Mouse (Mus musculus) small intestine, adult 2 months (tissue): ENCODE measurements around the gene Dusp2. TPM values are rescaled to one million over a fixed set of nuclear protein-coding genes. Genes with fewer than 3 reads are reported as not detected.

Experiments
- H3K27ac ChIP-seq: fragments of 200-500 bp; 2 replicates; pipeline ENCODE4 v1.5.1; 2012; ENCODE audit warnings: low read depth, low read length, control low read depth, inconsistent platforms; ENCODE audit not compliant: insufficient read depth
- H3K27me3 ChIP-seq: fragments of 200-500 bp; 2 replicates; pipeline ENCODE4 v1.6.1; 2012; ENCODE audit warnings: mild to moderate bottlenecking, moderate library complexity, low read length, inconsistent platforms; ENCODE audit not compliant: control insufficient read depth, insufficient read depth
- H3K36me3 ChIP-seq: fragments of 200-500 bp; 2 replicates; pipeline ENCODE4 v1.6.1; 2012; ENCODE audit warnings: mild to moderate bottlenecking, low read length, control low read depth, inconsistent platforms; ENCODE audit not compliant: control insufficient read depth, insufficient read depth
- H3K4me1 ChIP-seq: fragments of 200-500 bp; 2 replicates; pipeline ENCODE4 v1.6.1; 2012; ENCODE audit warnings: low read length, inconsistent platforms, mixed read lengths; ENCODE audit not compliant: control insufficient read depth, insufficient read depth, insufficient read length
- H3K4me3 ChIP-seq: fragments of 200-500 bp; 2 replicates; pipeline ENCODE4 v1.5.1; 2012; ENCODE audit warnings: low read depth, mild to moderate bottlenecking, control low read depth, inconsistent platforms, low read length, moderate library complexity
- CTCF ChIP-seq: fragments of 200-500 bp; IDR thresholded peaks from 2 replicates; pipeline ENCODE4 v1.5.1; 2012; ENCODE audit warnings: low read depth, mild to moderate bottlenecking, control low read depth, inconsistent platforms, low read length, moderate library complexity, mixed read lengths; ENCODE audit not compliant: insufficient replicate concordance, insufficient read length; ENCODE audit errors: extremely low read depth
- POLR2A ChIP-seq: fragments of 200-500 bp; IDR thresholded peaks from 2 replicates; pipeline ENCODE4 v1.6.1; 2012; ENCODE audit warnings: low read depth, mild to moderate bottlenecking, control low read depth, inconsistent platforms, low read length, moderate library complexity
- WGBS: fragments of 180-500 bp; shearing (Covaris S2); methylation state at CpG from one replicate; pipeline ENCODE4 v1.1.7; 2018; 5-methylcytosine and 5-hydroxymethylcytosine counted together
- polyA plus RNA-seq: library from polyadenylated mRNA; depleted of rRNA; stranded (reverse); fragments of >200 nt; gene quantifications from 2 replicates; pipeline ENCODE4 v1.2.3, GENCODE M21; 2012

Dusp2 gene
- polyA plus RNA-seq, 1 experiment: 10.2 TPM

- Histone ChIP-seq H3K27ac (no peak overlapping the region), H3K4me3 (no peak overlapping the region), H3K27me3 (no peaks in the 10 kb centered on the region), H3K4me1 (no peaks in the 10 kb centered on the region; the same call in 1 of the 2 replicates), H3K36me3 (no peaks in the 10 kb centered on the region)
- TF ChIP-seq CTCF: no peak
- no peak for TF ChIP-seq POLR2A
- WGBS: 85% methylated on average over 3 of the region's 3 CpGs
These were observed 38.2 kb downstream of the Dusp2 start for GRCm38 (mm10) chr2:127374131-127374530.

GRCm38 (mm10) chr2:127375087-127375486, 39.1 kb downstream of the Dusp2 start:
- H3K4me1 ChIP-seq: no peaks in the 10 kb centered on the region; the same call in 1 of the 2 replicates
- 46% methylated on average over 3 of the region's 3 CpGs for WGBS
- no peak overlapping the region for H3K4me3 ChIP-seq
- H3K27me3 ChIP-seq: no peaks in the 10 kb centered on the region
- no peak for TF ChIP-seq POLR2A
- no peak for TF ChIP-seq CTCF
- H3K27ac ChIP-seq: no peak overlapping the region
- H3K36me3 ChIP-seq: no peaks in the 10 kb centered on the region

- H3K36me3 ChIP-seq: no peaks in the 10 kb centered on the region
- TF ChIP-seq CTCF (no peak), POLR2A (no peak)
- H3K27me3 ChIP-seq: no peaks in the 10 kb centered on the region
- H3K4me3 ChIP-seq: no peak overlapping the region
- no peak overlapping the region for H3K27ac ChIP-seq
- 44% methylated on average over 7 of the region's 7 CpGs for WGBS
- H3K4me1 ChIP-seq: no peaks in the 10 kb centered on the region; the same call in 1 of the 2 replicates
These were observed 39.9 kb downstream of the Dusp2 start for GRCm38 (mm10) chr2:127375759-127376341.

- H3K27ac ChIP-seq: no peak overlapping the region
- H3K4me1 ChIP-seq: no peaks in the 10 kb centered on the region; the same call in 1 of the 2 replicates
- H3K27me3 ChIP-seq: no peaks in the 10 kb centered on the region
- TF ChIP-seq CTCF (no peak), POLR2A (no peak)
- H3K36me3 ChIP-seq: no peaks in the 10 kb centered on the region
- no peak overlapping the region for H3K4me3 ChIP-seq
- WGBS: 79% methylated on average over 6 of the region's 6 CpGs
These were observed 40.6 kb downstream of the Dusp2 start for GRCm38 (mm10) chr2:127376423-127377051.

GRCm38 (mm10) chr2:127377942-127378610, 42.1 kb downstream of the Dusp2 start:
- no peak overlapping the region for H3K4me3 ChIP-seq
- H3K36me3 ChIP-seq: no peaks in the 10 kb centered on the region
- H3K27ac ChIP-seq: no peak overlapping the region
- no peaks in the 10 kb centered on the region for H3K27me3 ChIP-seq
- 64% methylated on average over 7 of the region's 7 CpGs for WGBS
- no peaks in the 10 kb centered on the region; the same call in 1 of the 2 replicates for H3K4me1 ChIP-seq
- TF ChIP-seq CTCF: no peak
- TF ChIP-seq POLR2A: no peak

GRCm38 (mm10) chr2:127378611-127378990, 42.6 kb downstream of the Dusp2 start:
- 50% methylated on average over 7 of the region's 7 CpGs for WGBS
- no peaks in the 10 kb centered on the region; the same call in 1 of the 2 replicates for H3K4me1 ChIP-seq
- H3K36me3 ChIP-seq: no peaks in the 10 kb centered on the region
- no peak overlapping the region for H3K27ac ChIP-seq
- TF ChIP-seq POLR2A: no peak
- TF ChIP-seq CTCF: no peak
- H3K4me3 ChIP-seq: no peak overlapping the region
- no peaks in the 10 kb centered on the region for H3K27me3 ChIP-seq

GRCm38 (mm10) chr2:127379250-127379649, 43.3 kb downstream of the Dusp2 start:
- Histone ChIP-seq H3K4me3 (no peak overlapping the region), H3K27ac (no peak overlapping the region), H3K27me3 (no peaks in the 10 kb centered on the region), H3K4me1 (no peaks in the 10 kb centered on the region; the same call in 1 of the 2 replicates), H3K36me3 (no peaks in the 10 kb centered on the region)
- TF ChIP-seq CTCF: no peak
- no peak for TF ChIP-seq POLR2A
- WGBS: 67% methylated on average over 3 of the region's 3 CpGs
